Mouse (Mus musculus) liver, postnatal 0 days (tissue): ENCODE data around the gene Nr1h2. TPM values are rescaled to one million over a fixed set of nuclear protein-coding genes. Genes with fewer than 3 reads are reported as not detected.

ENCODE experiments used
- ATAC-seq: fragments of 200-750 bp; cut with Nextera tagmentation; 2 replicates; pipeline ENCODE4 v1.8.0; 2017; ENCODE audit warnings: mild to moderate bottlenecking, moderate library complexity
- DNase-seq: peaks from one replicate; pipeline ENCODE4 v3.0.0-alpha.2; 2016
- H3K27ac ChIP-seq: fragments of 300-500 bp; sonication (generic); 2 replicates; pipeline ENCODE4 v1.5.1; 2014; ENCODE audit warnings: antibody characterized with exemption, moderate library complexity, mild to moderate bottlenecking, low read depth
- H3K27me3 ChIP-seq: fragments of 300-500 bp; sonication (generic); 2 replicates; pipeline ENCODE4 v1.6.1; 2014; ENCODE audit warnings: low read length, control low read depth, mixed read lengths; ENCODE audit not compliant: insufficient read depth
- H3K36me3 ChIP-seq: fragments of 300-500 bp; sonication (generic); replicated peaks from 2 replicates; pipeline ENCODE4 v1.6.1; 2014; ENCODE audit warnings: mild to moderate bottlenecking, control low read depth, low read length, moderate library complexity, mixed read lengths; ENCODE audit not compliant: insufficient read depth
- H3K4me1 ChIP-seq: fragments of 300-500 bp; sonication (generic); 2 replicates; pipeline ENCODE4 v1.6.1; 2014; ENCODE audit warnings: antibody characterized with exemption, mild to moderate bottlenecking, control low read depth; ENCODE audit not compliant: insufficient read depth
- H3K4me2 ChIP-seq: fragments of 300-500 bp; sonication (generic); 2 replicates; pipeline ENCODE4 v1.6.1; 2014; ENCODE audit warnings: low read depth, mild to moderate bottlenecking, low read length, moderate library complexity, mixed read lengths
- H3K4me3 ChIP-seq: fragments of 300-500 bp; sonication (generic); 2 replicates; pipeline ENCODE4 v1.5.1; 2014; ENCODE audit warnings: low read depth, low read length
- H3K9ac ChIP-seq: fragments of 300-500 bp; sonication (generic); replicated peaks from 2 replicates; pipeline ENCODE4 v1.6.1; 2014; ENCODE audit warnings: mild to moderate bottlenecking, moderate library complexity
- H3K9me3 ChIP-seq: fragments of 300-500 bp; sonication (generic); 2 replicates; pipeline ENCODE4 v1.6.1; 2016; ENCODE audit warnings: mild to moderate bottlenecking, control low read depth, low read length, mixed read lengths
- CTCF ChIP-seq: sonication (generic); IDR thresholded peaks from 2 replicates; pipeline ENCODE4 v1.5.1; 2016; ENCODE audit warnings: antibody characterized with exemption, low read depth
- EP300 ChIP-seq: IDR thresholded peaks from 2 replicates; pipeline ENCODE4 v1.6.1; 2016; ENCODE audit warnings: antibody characterized with exemption, low read depth, mild to moderate bottlenecking
- WGBS: fragments of 180-500 bp; shearing (Covaris S2); extraction: QIAGEN DNeasy Blood & Tissue Kit; methylation state at CpG from one replicate; pipeline ENCODE4 v1.1.7; 2014; ENCODE audit not compliant: insufficient replicate concordance; 5-methylcytosine and 5-hydroxymethylcytosine counted together
- polyA plus RNA-seq: library from polyadenylated mRNA; unstranded; fragments of >200 nt; fragmentation: Nextera tagmentation; extraction: Ambion mirVana; gene quantifications from 2 replicates; pipeline ENCODE4 v1.2.1, GENCODE M21; 2015

The Nr1h2 gene
- polyA plus RNA-seq, 1 experiment from 2014 or later = 33.6 TPM

GRCm38 (mm10) chr7:44582709-44583108 lies 29.0 kb upstream of the Nr1h2 start:
- DNase-seq (no peak), ATAC-seq (no peak)
- TF ChIP-seq EP300 (no peak), CTCF (no peak)
- Histone ChIP-seq H3K27ac (no peak overlapping the region), H3K4me3 (no peak overlapping the region), H3K4me1 (0 out of 2 replicates have a peak, but pooled peaks cover 4% of the 10 kb centered on the region), H3K9ac (no peak overlapping the region), H3K4me2 (no peak overlapping the region), H3K36me3 (no peaks in the 10 kb centered on the region; the same call in 1 of the 2 replicates), H3K9me3 (no peaks in the 10 kb centered on the region), H3K27me3 (peaks cover 22% of the 10 kb centered on the region)
- 50% methylated on average over 5 of the region's 5 CpGs for WGBS

GRCm38 (mm10) chr7:44581637-44582036 lies 27.9 kb upstream of the Nr1h2 start:
- Histone ChIP-seq H3K27me3 (peaks cover 11% of the 10 kb centered on the region), H3K36me3 (no peaks in the 10 kb centered on the region; the same call in 1 of the 2 replicates), H3K9me3 (no peaks in the 10 kb centered on the region), H3K4me1 (no peaks in the 10 kb centered on the region), H3K4me3 (no peak overlapping the region), H3K4me2 (no peak overlapping the region), H3K27ac (no peak overlapping the region), H3K9ac (no peak overlapping the region)
- ATAC-seq (no peak), DNase-seq (no peak)
- WGBS = 67% methylated on average over 6 of the region's 6 CpGs
- TF ChIP-seq EP300 = no peak
- TF ChIP-seq CTCF = no peak

DNA sequence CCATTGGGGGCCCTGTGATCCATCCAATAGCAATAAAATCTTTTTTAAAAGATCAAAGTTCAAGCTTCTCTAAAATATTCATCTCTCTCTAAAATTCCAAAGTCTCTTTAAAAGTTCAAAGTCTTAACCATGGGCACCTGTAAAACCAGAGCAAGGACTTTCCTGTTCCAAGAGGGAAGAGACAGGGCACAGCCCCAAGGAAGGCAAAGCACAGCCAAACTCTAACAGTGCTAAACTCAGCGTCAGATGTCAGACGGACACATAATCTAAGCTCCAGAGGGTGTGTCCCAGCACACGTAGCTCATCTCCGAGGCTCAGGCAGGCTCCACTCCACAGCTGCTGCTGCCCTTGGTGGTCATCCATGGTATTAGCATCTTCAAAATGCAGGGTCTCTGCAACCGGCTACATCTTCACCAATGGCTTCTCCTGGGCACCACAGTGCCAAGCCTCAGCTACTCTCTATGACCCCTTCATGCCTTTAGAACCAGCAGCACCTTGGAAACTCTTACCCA lies 22.6 kb upstream of the Nr1h2 start:
- Histone ChIP-seq H3K27ac (no peak overlapping the region), H3K36me3 (no peaks in the 10 kb centered on the region; the same call in 1 of the 2 replicates), H3K4me1 (0 out of 2 replicates have a peak, but pooled peaks cover 3% of the 10 kb centered on the region), H3K4me2 (no peak overlapping the region), H3K27me3 (no peaks in the 10 kb centered on the region), H3K9me3 (no peaks in the 10 kb centered on the region), H3K9ac (no peak overlapping the region), H3K4me3 (no peak overlapping the region)
- no peak for ATAC-seq
- 53% methylated on average over 5 of the region's 5 CpGs for WGBS
- no peak for TF ChIP-seq CTCF
- TF ChIP-seq EP300 = no peak
- DNase-seq = no peak

- Histone ChIP-seq H3K9ac (0 out of 2 replicates have a peak overlapping the region, but pooled peaks have one; percentile 21), H3K9me3 (no peaks in the 10 kb centered on the region), H3K4me1 (peaks cover 9% of the 10 kb centered on the region; the same call in 1 of the 2 replicates), H3K4me3 (peak overlapping the region; percentile 36), H3K27ac (peak overlapping the region; percentile 71), H3K4me2 (peak overlapping the region; percentile 59), H3K36me3 (no peaks in the 10 kb centered on the region), H3K27me3 (no peaks in the 10 kb centered on the region)
- ATAC-seq (no peak), DNase-seq (no peak)
- no peak for TF ChIP-seq CTCF
- no peak for TF ChIP-seq EP300
- 35% methylated on average over 5 of the region's 5 CpGs for WGBS
Observed at GRCm38 (mm10) chr7:44572956-44573484, 19.3 kb upstream of the Nr1h2 start.

DNA sequence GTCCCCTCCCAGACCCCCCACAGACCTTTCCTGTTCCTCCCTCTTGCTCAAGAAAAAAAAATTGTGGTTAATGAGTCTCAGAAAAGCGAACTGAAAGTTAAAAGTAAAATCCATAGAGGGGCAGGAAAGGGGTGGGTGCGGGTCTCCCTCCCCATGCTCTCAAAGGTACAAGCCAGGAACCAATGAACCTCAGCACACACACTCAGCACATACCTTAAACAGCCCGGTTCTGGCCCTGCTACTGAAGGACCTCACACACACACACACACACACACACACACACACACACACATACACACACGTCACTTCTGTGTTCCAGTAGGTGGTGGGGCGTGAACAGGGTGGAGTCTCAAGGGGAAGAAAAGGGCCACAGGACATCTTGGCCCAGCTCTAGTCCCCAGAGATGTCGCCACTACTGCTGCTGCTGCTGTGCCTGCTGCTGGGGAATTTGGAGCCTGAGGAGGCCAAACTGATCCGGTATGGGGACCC lies 18.5 kb upstream of the Nr1h2 start, which contains the start of gene Napsa:
TSS of gene Napsa (plus strand) at position 168 of the 489 bp plus-strand sequence.
- Histone ChIP-seq H3K4me2 (peak within 1 kb of the TSS; percentile 59), H3K4me3 (peak within 1 kb of the TSS; percentile 36), H3K4me1 (peaks cover 9% of the 10 kb centered on the region; the same call in 1 of the 2 replicates), H3K27me3 (0 out of 2 replicates have a peak, but pooled peaks cover 2% of the 10 kb centered on the region), H3K36me3 (no peaks in the 10 kb centered on the region), H3K27ac (peak within 1 kb of the TSS; percentile 71), H3K9me3 (no peaks in the 10 kb centered on the region), H3K9ac (0 out of 2 replicates have a peak within 1 kb of the TSS, but pooled peaks have one; percentile 21)
- TF ChIP-seq CTCF (no peak), EP300 (no peak)
- peak; percentile 70 for DNase-seq
- 16% methylated on average over 7 of the region's 7 CpGs for WGBS
- peak; percentile 74 for ATAC-seq

DNA sequence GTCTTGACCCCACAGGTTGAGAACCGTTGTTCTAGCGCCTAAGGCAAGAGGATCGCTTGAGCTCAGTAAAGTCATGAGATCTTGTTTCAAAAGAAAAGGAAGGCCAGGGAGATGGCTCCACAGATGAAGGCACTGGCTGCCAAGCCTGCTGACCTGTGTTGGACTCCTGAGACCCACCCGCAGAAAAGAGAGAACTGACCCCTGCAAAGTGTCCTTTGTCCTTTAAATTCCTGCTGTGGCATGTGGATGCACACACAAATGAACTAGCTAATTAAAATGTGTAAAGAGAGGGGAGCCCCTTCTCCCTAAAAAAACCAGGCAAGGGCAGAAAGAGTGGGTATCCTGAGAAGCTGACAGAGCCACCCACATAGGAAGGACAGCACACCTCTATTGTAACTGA lies 18.1 kb upstream of the Nr1h2 start:
- DNase-seq (no peak), ATAC-seq (no peak)
- Histone ChIP-seq H3K27me3 (0 out of 2 replicates have a peak, but pooled peaks cover 2% of the 10 kb centered on the region), H3K4me2 (peak overlapping the region; percentile 59), H3K9me3 (no peaks in the 10 kb centered on the region), H3K27ac (peak overlapping the region; percentile 71), H3K36me3 (no peaks in the 10 kb centered on the region), H3K9ac (no peak overlapping the region), H3K4me1 (peaks cover 9% of the 10 kb centered on the region; the same call in 1 of the 2 replicates), H3K4me3 (no peak overlapping the region)
- no peak for TF ChIP-seq CTCF
- no peak for TF ChIP-seq EP300
- WGBS = 68% methylated on average over 4 of the region's 4 CpGs
